Mouse (Mus musculus) CH12.LX (cell line): ENCODE data around the gene Gm21970.

Experiments used
- CTCF ChIP-seq, 2 experiments: IDR thresholded peaks in 1 of 2; conservative IDR thresholded peaks in 1 of 2; 2 replicates each; pipeline ENCODE4 v1.5.1; 2011 to 2012; ENCODE audit warnings: low read depth in 2 of 2, low read length in 2 of 2, improper control_type of control experiment in 1 of 2, inconsistent platforms in 1 of 2, mild to moderate bottlenecking in 1 of 2, moderate library complexity in 1 of 2
- GABPA ChIP-seq: IDR thresholded peaks from 2 replicates; pipeline ENCODE4 v1.6.1; 2012; ENCODE audit warnings: low read depth, low read length, improper control_type of control experiment, inconsistent platforms; ENCODE audit not compliant: insufficient replicate concordance
- NELFE ChIP-seq: IDR thresholded peaks from 2 replicates; pipeline ENCODE4 v1.6.1; 2011; ENCODE audit warnings: low read depth, low read length, improper control_type of control experiment
- SIN3A ChIP-seq: IDR thresholded peaks from 2 replicates; pipeline ENCODE4 v1.6.1; 2012; ENCODE audit warnings: low read length, improper control_type of control experiment, inconsistent platforms
- USF1 ChIP-seq: IDR thresholded peaks from 2 replicates; pipeline ENCODE4 v1.6.1; 2014; ENCODE audit warnings: low read depth, mild to moderate bottlenecking, inconsistent platforms, low read length, improper control_type of control experiment

DNA sequence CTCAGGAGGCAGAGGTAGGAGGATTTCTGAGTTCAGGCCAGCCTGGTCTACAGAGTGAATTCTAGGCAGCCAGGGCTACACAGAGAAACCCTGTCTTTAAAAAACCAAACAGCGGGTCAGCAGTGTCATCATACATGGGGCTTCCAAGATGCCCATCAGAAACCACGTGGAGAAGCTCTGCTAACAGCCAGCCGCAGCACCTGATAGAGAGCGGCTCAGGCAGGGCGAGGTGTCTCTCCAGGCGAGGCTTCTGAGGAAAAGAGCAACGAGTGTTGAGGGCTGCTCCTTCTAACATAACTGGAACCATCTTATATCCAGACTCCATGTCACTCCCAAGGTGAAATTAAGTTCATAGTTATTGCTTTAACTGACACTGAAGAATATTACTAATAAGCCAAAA is 57.4 kb downstream of the Gm21970 start:
- no peak for TF ChIP-seq SIN3A
- no peak for TF ChIP-seq CTCF (conservative IDR thresholded peaks at IDR 0.05 in 1 of 2, IDR thresholded peaks at IDR 0.05 in 1 of 2; ENCODE audit: low read depth in 2 of 2, low read length in 2 of 2)
- no peak for TF ChIP-seq GABPA
- no peak for TF ChIP-seq NELFE
- no peak for TF ChIP-seq USF1
